Mouse (Mus musculus): ENCODE measurements around the gene Zbtb44. TPM values are rescaled to one million over a fixed set of nuclear protein-coding genes. Genes with fewer than 3 reads are reported as not detected.

Zbtb44 gene
- polyA plus RNA-seq, 1 experiment, result 98.2 TPM

GRCm38 (mm10) chr9:31085556-31085955 lies 55.1 kb downstream of the Zbtb44 start:
- Histone ChIP-seq H3K4me1 (ENCODE audit: control insufficient read depth, insufficient read depth, low read length) (no peaks in the 10 kb centered on the region), H3K36me3 (ENCODE audit: control insufficient read depth, insufficient read depth, low read length, poor library complexity, severe bottlenecking) (0 out of 2 replicates have a peak, but pooled peaks cover 5% of the 10 kb centered on the region), H3K4me3 (ENCODE audit: low read depth, low read length) (no peak overlapping the region), H3K27me3 (ENCODE audit: control insufficient read depth, insufficient read depth, low read length, poor library complexity, severe bottlenecking) (no peaks in the 10 kb centered on the region), H3K9ac (ENCODE audit: low read depth, poor library complexity, severe bottlenecking) (no peak overlapping the region), H3K9me3 (replicated peaks; ENCODE audit: control insufficient read depth, insufficient read depth, low read length, poor library complexity, severe bottlenecking) (no peaks in the 10 kb centered on the region), H3K27ac (ENCODE audit: insufficient read depth, low read length) (no peak overlapping the region)
- TF ChIP-seq POLR2A (IDR thresholded peaks at IDR 0.05; ENCODE audit: insufficient read depth, low read length) (no peak), EP300 (IDR thresholded peaks at IDR 0.05; ENCODE audit: insufficient read depth, low read depth, low read length) (no peak), CTCF (IDR thresholded peaks at IDR 0.05; ENCODE audit: low read depth, low read length) (no peak)

DNA sequence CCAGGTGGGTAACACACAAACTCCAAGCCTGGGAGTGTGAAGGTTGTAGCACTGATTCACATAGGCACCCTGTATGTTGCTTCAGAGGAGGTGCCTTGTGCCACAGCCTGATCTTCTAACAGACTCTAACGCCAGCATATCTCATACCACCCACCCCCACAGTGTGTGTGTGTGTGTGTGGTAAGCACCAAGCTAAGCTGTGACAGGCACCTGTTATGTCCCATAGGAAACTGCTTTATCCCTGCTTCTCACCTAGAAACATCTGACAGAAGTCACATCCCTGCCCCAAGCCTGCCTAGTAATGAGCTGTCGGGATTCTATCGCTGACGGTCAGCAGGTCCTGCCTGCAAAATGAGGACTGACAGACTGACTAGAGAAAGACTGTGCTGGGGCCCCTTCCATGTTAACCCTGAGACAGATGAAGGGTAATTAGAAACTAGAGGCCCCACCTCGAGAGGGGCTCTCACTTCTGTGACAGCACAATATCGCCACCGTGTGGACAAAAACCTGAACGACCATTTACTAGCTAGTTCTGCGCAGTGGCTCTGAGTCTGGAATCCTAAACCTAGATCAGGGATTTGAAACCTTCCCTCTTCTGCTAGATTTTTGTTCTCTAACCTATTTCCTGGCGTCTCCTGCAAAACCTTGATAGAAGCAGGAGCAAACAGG lies 55.8 kb downstream of the Zbtb44 start:
- 0 out of 2 replicates have a peak, but pooled peaks cover 5% of the 10 kb centered on the region for H3K36me3 ChIP-seq (ENCODE audit: control insufficient read depth, insufficient read depth, low read length, poor library complexity, severe bottlenecking)
- H3K9me3 ChIP-seq (replicated peaks; ENCODE audit: control insufficient read depth, insufficient read depth, low read length, poor library complexity, severe bottlenecking), result no peaks in the 10 kb centered on the region
- no peaks in the 10 kb centered on the region for H3K4me1 ChIP-seq (ENCODE audit: control insufficient read depth, insufficient read depth, low read length)
- TF ChIP-seq CTCF (IDR thresholded peaks at IDR 0.05; ENCODE audit: low read depth, low read length), result peak; percentile 60
- TF ChIP-seq EP300 (IDR thresholded peaks at IDR 0.05; ENCODE audit: insufficient read depth, low read depth, low read length), result no peak
- no peak overlapping the region for H3K9ac ChIP-seq (ENCODE audit: low read depth, poor library complexity, severe bottlenecking)
- no peaks in the 10 kb centered on the region for H3K27me3 ChIP-seq (ENCODE audit: control insufficient read depth, insufficient read depth, low read length, poor library complexity, severe bottlenecking)
- H3K4me3 ChIP-seq (ENCODE audit: low read depth, low read length), result no peak overlapping the region
- no peak overlapping the region for H3K27ac ChIP-seq (ENCODE audit: insufficient read depth, low read length)

DNA sequence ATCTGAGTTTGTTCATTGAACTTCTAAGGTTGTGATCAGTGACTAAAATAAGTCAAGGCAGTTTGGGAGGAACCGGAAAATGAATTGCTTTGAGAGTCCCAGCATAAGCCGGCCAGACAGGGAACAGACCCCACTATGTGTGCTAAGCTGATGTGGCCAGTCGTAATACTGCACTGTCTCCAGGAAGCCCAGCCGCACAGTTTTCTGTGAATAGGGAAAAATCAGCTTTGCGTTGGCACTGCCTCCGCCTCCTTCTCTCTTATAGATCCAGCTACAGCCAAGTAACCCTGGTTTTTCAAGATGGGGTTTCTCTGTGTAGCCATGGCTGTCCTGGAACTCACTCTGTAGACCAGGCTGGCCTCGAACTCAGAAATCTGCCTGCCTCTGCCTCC lies 56.3 kb downstream of the Zbtb44 start:
- no peak for TF ChIP-seq CTCF (IDR thresholded peaks at IDR 0.05; ENCODE audit: low read depth, low read length)
- TF ChIP-seq POLR2A (IDR thresholded peaks at IDR 0.05; ENCODE audit: insufficient read depth, low read length), result no peak
- TF ChIP-seq EP300 (IDR thresholded peaks at IDR 0.05; ENCODE audit: insufficient read depth, low read depth, low read length), result no peak
- no peak overlapping the region for H3K27ac ChIP-seq (ENCODE audit: insufficient read depth, low read length)
- H3K27me3 ChIP-seq (ENCODE audit: control insufficient read depth, insufficient read depth, low read length, poor library complexity, severe bottlenecking), result no peaks in the 10 kb centered on the region
- no peaks in the 10 kb centered on the region for H3K4me1 ChIP-seq (ENCODE audit: control insufficient read depth, insufficient read depth, low read length)
- H3K4me3 ChIP-seq (ENCODE audit: low read depth, low read length), result no peak overlapping the region
- no peak overlapping the region for H3K9ac ChIP-seq (ENCODE audit: low read depth, poor library complexity, severe bottlenecking)
- 0 out of 2 replicates have a peak, but pooled peaks cover 5% of the 10 kb centered on the region for H3K36me3 ChIP-seq (ENCODE audit: control insufficient read depth, insufficient read depth, low read length, poor library complexity, severe bottlenecking)
- no peaks in the 10 kb centered on the region for H3K9me3 ChIP-seq (replicated peaks; ENCODE audit: control insufficient read depth, insufficient read depth, low read length, poor library complexity, severe bottlenecking)

- no peaks in the 10 kb centered on the region for H3K4me1 ChIP-seq (ENCODE audit: control insufficient read depth, insufficient read depth, low read length)
- no peaks in the 10 kb centered on the region for H3K27me3 ChIP-seq (ENCODE audit: control insufficient read depth, insufficient read depth, low read length, poor library complexity, severe bottlenecking)
- no peaks in the 10 kb centered on the region for H3K9me3 ChIP-seq (replicated peaks; ENCODE audit: control insufficient read depth, insufficient read depth, low read length, poor library complexity, severe bottlenecking)
- 0 out of 2 replicates have a peak, but pooled peaks cover 5% of the 10 kb centered on the region for H3K36me3 ChIP-seq (ENCODE audit: control insufficient read depth, insufficient read depth, low read length, poor library complexity, severe bottlenecking)
- TF ChIP-seq POLR2A (IDR thresholded peaks at IDR 0.05; ENCODE audit: insufficient read depth, low read length), result no peak
- no peak for TF ChIP-seq CTCF (IDR thresholded peaks at IDR 0.05; ENCODE audit: low read depth, low read length)
- no peak for TF ChIP-seq EP300 (IDR thresholded peaks at IDR 0.05; ENCODE audit: insufficient read depth, low read depth, low read length)
- no peak overlapping the region for H3K9ac ChIP-seq (ENCODE audit: low read depth, poor library complexity, severe bottlenecking)
- no peak overlapping the region for H3K4me3 ChIP-seq (ENCODE audit: low read depth, low read length)
- H3K27ac ChIP-seq (ENCODE audit: insufficient read depth, low read length), result no peak overlapping the region
These were observed 57.0 kb downstream of the Zbtb44 start for GRCm38 (mm10) chr9:31087466-31087865.

DNA sequence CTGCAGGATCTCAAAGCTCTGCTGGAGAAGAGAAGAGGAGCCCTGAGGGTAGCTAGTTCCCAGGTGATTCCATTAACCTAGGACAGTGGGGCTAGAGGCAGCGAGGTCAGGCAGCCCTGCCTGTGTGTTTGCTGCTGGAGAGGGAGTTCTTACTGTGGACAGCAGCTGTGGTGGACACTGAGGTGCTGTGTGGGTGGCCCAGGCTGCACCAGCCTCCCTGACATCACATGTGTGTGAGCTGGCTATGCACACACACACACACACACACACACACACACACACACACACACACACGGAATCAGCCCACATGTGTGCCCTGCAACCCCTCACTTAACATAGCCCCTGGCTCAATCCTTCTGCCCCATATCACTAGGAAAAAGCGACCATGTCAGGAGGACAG lies 57.7 kb downstream of the Zbtb44 start:
- Histone ChIP-seq H3K4me1 (ENCODE audit: control insufficient read depth, insufficient read depth, low read length) (no peaks in the 10 kb centered on the region), H3K9ac (ENCODE audit: low read depth, poor library complexity, severe bottlenecking) (no peak overlapping the region), H3K36me3 (ENCODE audit: control insufficient read depth, insufficient read depth, low read length, poor library complexity, severe bottlenecking) (0 out of 2 replicates have a peak, but pooled peaks cover 5% of the 10 kb centered on the region), H3K27me3 (ENCODE audit: control insufficient read depth, insufficient read depth, low read length, poor library complexity, severe bottlenecking) (no peaks in the 10 kb centered on the region), H3K27ac (ENCODE audit: insufficient read depth, low read length) (no peak overlapping the region), H3K9me3 (replicated peaks; ENCODE audit: control insufficient read depth, insufficient read depth, low read length, poor library complexity, severe bottlenecking) (no peaks in the 10 kb centered on the region), H3K4me3 (ENCODE audit: low read depth, low read length) (no peak overlapping the region)
- no peak for TF ChIP-seq POLR2A (IDR thresholded peaks at IDR 0.05; ENCODE audit: insufficient read depth, low read length)
- no peak for TF ChIP-seq EP300 (IDR thresholded peaks at IDR 0.05; ENCODE audit: insufficient read depth, low read depth, low read length)
- TF ChIP-seq CTCF (IDR thresholded peaks at IDR 0.05; ENCODE audit: low read depth, low read length), result no peak

DNA sequence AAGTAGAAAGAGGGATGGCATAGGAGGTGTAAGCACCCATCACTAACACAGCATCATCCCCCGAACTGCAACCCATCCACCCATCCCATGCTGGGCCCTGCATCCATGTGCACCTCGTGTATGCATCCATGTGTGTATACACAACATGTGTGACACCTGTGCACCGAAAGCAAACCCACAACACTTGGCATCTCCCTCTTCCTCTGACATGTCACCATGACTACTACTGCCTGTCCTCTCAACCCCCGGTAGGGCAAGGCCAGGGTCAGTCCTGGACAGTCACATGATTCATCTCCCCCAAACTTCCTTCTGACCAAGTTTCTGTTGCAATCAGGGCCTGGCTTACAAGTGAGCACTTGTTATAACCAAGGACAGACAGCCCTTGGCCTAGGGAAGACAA lies 58.4 kb downstream of the Zbtb44 start:
- Histone ChIP-seq H3K27ac (ENCODE audit: insufficient read depth, low read length) (no peak overlapping the region), H3K27me3 (ENCODE audit: control insufficient read depth, insufficient read depth, low read length, poor library complexity, severe bottlenecking) (no peaks in the 10 kb centered on the region), H3K9me3 (replicated peaks; ENCODE audit: control insufficient read depth, insufficient read depth, low read length, poor library complexity, severe bottlenecking) (no peaks in the 10 kb centered on the region), H3K4me1 (ENCODE audit: control insufficient read depth, insufficient read depth, low read length) (no peaks in the 10 kb centered on the region), H3K9ac (ENCODE audit: low read depth, poor library complexity, severe bottlenecking) (no peak overlapping the region), H3K4me3 (ENCODE audit: low read depth, low read length) (no peak overlapping the region), H3K36me3 (ENCODE audit: control insufficient read depth, insufficient read depth, low read length, poor library complexity, severe bottlenecking) (0 out of 2 replicates have a peak, but pooled peaks cover 5% of the 10 kb centered on the region)
- TF ChIP-seq POLR2A (IDR thresholded peaks at IDR 0.05; ENCODE audit: insufficient read depth, low read length) (no peak), CTCF (IDR thresholded peaks at IDR 0.05; ENCODE audit: low read depth, low read length) (no peak), EP300 (IDR thresholded peaks at IDR 0.05; ENCODE audit: insufficient read depth, low read depth, low read length) (no peak)

Measured in ES-Bruce4 (cell line).